Mouse (Mus musculus) naive thymus-derived CD4-positive, alpha-beta T cell, adult 2 months (primary cell): ENCODE results near the gene Trim27.

Experiments used
- DNase-seq: peaks from one replicate; pipeline ENCODE4 v3.0.0-alpha.2; 2011; ENCODE audit warnings: low read depth

Gene Trim27

DNA sequence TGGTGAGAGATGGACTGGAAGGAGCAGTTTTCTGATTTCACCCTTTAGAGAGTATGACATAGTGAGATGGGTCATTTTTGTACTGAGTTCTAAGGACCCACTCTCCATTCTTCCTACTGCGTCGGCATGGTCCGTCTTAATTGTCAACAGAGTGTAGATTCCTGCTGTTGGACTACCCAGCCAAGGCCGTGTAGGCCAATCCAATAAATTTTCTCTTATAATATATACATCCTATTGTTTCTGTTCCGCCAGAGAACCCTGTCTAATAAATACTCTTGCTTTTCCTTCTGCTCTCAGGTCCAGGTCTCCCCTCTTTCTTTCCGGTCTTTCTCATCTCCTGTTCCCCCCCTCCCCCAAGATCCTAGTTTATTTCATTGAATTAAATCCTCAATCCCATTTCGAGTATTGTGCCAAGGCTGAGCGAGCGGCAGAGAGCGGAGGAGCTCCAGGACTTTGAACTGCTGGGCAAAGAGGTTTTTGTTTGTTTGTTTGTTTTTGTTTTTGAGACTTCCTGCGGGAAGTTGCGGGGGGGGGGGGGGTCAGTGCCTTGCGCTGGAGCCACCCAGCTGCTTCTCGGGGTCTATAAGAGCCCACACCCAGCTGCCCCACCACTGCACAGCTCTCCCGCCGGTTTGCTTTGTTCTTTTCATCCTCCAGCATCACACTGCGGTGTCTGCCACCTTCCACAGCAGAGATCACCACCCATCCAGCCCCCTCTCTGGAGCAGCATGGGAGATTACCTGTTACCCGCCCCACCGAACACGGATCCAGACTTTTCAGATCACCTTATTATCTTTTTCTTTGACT is 42.6 kb downstream of the Trim27 start:
- DNase-seq = no peak

DNA sequence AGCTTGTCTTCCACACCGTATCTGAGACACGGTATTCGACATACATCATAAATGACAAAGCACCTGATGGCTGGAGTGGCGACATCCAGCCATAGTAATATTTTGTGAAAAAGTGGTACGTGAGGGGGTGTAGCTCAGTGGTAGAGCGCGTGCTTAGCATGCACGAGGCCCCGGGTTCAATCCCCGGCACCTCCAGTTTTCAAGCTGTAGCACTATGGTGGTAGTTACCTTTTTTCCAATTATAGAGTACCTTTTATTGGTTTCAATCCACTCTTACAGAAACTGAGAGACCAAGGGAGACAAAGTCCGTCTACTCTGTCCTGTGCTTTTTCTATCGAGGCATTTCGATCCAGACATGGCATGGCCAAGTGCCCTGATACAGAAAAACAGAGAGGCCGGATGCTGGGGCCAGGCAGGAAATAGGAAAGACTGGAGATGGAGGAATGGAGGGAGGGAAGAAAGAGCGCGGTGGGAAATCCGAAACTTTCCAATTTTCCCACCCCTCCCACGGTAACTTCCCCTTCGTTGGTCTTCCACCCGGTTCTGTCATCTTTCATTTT is 43.3 kb downstream of the Trim27 start:
- peak; percentile 73 for DNase-seq

DNA sequence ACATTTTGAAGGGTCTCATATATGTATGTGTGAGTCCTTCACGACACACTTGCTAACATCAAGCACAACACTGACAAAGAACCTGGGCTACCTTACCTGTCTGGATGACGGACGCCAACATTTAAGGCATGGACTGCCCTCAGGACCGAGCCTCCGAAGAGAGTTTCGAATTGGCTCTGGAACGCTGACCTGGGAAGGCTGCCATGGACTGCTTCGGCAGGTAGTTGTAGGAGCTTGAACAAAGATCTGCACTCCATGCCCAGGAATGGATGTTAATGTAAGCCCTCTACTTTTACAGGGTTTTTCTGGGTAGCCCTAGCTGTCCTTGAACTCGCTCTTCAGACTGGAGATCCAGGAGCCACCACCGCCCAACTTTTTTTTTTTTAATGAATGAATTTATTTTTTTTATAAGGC is 44.0 kb downstream of the Trim27 start:
- DNase-seq = no peak

DNA sequence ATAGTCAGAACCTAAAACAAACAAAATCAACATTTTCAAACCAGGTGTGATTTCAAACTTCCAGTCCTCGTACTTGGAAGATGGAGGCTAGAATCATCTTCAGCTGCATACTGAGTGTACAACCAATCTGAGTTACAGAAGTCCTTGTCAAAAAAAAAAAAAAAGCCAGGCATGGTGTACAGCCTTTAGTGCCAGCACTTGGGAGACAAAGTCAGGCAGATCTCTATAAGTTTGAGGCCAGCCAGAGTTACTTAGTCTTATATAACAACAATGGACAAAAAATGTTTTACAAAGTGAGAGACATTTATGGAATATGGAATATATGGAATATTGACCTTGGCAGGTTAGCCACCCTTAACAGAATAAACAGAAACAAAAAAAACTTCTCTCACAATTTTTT is 45.1 kb downstream of the Trim27 start:
- DNase-seq = no peak

DNA sequence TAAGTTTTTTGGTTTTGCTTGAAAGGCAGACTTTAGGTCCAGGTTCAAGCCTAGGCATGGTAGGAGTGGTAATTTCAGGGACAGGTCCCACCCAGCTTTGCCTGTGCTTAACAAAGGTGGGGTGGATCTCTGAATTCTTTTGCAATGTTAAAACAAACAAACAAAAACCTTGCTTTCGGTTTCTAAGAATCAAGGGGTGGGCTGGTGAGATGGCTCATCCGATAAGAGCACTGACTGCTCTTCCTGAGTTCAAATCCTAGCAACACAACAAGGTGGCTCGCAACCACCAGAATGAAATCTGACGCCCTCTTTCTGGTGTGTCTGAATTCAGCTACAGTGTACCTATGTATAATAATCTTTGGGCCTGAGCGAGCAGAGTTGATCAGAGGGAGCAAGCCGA is 46.0 kb downstream of the Trim27 start:
- DNase-seq = no peak

DNA sequence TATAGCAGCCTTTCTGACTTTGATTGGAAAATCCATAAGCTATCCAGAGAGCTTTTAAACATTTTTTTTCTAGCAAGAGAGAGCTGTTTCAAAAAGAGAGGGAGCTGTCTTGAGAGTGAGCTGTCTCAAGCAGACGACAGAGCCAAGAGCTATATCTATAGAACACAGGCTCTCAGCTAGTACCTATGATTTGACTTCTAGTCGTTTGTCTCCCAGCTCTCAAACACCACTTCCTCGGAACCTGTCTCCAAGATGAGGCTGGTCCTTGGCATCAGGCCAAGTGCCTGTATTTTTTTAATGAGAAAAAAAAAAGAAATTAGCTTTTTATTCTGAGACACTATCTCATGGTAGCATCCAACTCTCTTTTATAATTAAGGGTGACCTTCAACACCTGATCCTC is 46.8 kb downstream of the Trim27 start:
- DNase-seq = no peak

DNA sequence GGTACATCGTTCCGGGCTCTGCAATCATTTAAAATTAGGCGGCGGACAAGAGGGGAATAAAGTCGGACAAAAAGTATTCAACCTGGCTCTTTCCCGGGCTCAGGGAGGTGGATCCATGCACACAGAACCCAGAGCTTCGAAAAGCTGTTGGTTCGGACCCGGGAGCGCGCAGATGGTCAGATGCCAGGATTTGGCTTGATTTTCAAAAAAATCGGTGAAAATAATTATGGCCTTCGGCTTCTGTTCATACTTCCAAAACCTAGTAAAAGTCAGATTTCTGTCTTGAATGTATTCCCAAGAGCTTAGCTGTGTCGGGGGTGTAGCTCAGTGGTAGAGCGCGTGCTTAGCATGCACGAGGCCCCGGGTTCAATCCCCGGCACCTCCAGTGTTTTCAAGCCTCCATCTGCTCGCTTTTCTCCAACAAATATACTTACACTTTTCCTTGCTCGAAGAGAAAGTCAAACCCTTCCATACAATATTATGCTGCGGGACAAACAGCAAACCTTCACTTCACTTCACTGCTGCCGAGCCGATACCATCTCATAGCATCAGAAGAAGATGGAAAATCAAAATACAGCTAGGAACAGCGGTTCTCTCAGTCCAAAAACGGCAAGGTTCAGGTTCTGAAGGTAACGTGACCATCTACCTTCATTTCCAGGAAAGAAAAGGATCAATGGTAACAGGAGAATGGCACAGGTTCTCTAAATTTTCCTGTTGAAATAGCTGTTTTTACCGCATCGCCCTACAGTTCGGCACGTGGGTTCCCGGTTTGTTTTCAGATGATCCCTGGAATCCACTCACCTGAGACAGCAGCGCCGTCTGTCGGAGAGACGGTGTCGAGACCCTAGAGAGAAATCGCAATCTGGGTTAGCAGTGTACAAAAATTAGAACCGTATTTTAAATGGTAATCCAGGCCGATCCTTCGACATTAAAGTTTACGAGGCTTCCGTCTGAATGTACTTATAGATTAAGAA is 54.8 kb downstream of the Trim27 start:
- DNase-seq = peak; percentile 66

DNA sequence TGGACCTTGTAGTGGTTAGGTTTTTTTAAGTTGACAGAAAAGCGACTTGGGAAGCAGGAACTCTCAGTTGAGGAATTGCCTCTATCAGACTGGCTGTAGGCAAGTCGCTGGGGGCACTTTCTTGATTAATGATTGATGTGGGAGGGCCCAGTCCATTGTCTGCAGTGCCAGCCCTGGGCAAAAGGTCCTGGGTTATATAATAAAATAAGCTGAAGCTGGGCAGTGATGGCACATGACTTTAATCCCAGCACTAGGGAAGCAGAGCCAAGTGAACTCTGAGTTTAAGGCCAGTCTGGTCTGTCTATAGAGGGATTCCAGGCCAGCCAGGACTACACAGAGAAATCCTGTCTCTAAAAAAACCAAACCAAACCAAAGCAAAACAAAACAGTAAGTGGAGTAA is 57.5 kb downstream of the Trim27 start:
- no peak for DNase-seq

DNA sequence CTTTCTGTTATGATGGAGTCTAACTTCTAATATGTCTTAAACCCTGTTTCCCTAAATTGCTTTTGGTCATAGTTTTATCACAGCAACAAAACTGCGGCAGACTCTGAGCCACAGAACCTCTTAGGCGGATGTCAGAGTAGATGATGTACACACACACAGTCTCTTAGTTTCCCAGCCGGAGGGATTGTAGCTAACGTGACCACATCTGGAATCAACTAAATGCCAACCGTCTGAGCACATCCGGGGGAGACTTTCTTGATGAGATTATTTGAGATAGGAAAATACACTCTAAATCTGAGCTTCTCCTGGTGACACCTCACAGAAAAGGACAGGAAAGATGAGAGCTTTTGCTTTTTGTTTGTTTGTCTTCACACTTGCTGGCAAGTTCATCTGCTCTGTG is 57.9 kb downstream of the Trim27 start:
- no peak for DNase-seq

DNA sequence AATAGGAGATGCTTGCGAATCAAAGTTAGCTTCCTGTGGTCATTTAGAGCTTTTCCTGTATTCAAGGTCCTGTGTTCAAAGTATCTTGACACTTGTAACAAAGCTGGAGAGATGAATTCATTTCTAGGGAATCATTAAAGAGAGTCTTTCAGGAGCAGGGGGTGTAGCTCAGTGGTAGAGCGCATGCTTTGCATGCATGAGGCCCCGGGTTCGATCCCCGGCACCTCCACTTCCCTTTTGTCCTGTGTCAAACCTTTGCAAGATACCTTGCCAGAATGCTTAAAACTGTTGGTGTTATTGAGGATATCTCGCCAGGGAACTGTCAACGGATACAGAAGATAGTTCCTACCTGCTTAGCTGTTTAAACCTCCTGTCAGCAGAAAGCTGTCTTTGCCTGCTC is 61.5 kb downstream of the Trim27 start:
- DNase-seq = no peak

DNA sequence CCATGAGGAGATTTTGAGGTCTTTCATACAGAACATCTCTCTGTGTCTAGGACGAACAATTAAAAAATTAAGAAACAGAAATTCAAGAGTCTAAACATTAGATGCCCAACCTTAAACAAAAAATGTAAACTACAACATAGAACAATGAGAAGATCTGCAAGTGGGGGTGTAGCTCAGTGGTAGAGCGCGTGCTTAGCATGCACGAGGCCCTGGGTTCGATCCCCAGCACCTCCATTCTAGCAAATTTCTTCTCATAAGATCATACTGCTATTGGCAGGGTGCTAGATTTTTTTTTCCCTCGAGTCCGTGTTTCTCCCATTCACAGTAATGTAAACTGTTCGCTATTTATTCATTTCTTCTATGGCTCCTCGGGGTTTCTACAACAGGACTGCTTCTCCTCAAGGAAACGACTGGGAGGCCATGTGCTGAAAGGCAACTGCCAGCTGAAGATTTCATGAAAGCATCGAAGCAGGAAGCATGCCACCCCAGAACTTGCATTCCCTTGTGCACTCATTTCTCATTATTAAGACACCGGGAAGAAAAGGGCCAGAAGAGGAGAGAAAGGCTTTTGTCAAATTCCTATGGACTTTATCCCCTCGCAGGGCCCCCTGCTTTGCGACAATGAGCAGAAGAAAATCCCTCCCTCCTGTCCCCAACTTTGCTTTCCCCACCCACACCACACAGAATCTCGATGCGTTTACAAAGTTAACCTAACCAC is 63.3 kb downstream of the Trim27 start:
- DNase-seq = no peak

DNA sequence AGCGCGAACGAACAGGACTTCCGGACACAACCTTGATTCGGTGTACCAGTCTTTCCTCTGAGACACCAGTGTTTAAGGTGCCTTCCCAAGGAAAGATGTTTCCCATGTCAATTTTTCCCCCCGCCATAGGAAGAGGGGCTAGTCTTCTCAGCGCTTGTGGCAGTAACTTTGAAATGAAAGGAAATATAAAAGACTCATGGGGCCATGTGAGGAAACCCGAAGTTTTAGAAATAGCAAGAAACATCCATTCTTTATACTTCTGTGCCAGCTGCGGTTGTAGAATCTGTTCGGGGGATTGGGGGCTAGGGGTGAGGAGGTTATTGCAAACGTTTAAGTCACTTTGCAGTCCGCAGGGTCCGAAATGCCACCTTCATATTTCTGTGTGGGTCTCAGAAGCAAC is 64.0 kb downstream of the Trim27 start:
- no peak for DNase-seq

DNA sequence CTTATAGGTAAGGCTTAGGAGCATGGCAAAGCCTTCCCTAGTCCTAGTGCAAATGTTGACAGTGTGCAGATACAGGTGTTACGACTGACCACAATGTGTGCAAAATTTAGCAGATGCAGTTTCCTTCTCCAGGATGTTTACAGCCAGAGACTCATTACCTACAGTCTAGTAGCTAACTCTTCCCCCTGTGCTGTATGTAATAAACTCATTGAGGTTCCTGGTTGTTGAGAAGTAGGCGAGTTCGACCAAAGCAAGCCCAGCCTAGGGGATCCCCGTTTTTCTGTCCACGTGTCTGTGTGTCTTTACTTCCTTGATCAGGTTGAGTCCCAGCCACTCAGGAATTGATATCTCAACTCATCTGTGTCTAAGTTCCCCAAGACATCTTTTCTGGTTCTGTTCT is 64.8 kb downstream of the Trim27 start:
- no peak for DNase-seq
